Mouse (Mus musculus) heart, embryonic 11.5 days (tissue): ENCODE data around the gene Rps18. TPM values are rescaled to one million over a fixed set of nuclear protein-coding genes. Genes with fewer than 3 reads are reported as not detected.
"Not testable (repeated sequence)": the region's sequence is repeated elsewhere in the genome, so short reads cannot be mapped to it uniquely, and the experiment has no call there.

ENCODE experiments used
- ATAC-seq: fragments of 200-750 bp; cut with Nextera tagmentation; replicated peaks from 2 replicates; pipeline ENCODE4 v1.8.0; 2017; ENCODE audit warnings: moderate library complexity; ENCODE audit not compliant: insufficient number of reproducible peaks, low FRiP score, low TSS enrichment
- H3K27ac ChIP-seq: fragments of 300-500 bp; sonication (generic); 2 replicates; pipeline ENCODE4 v1.5.1; 2014; ENCODE audit warnings: mild to moderate bottlenecking, low read depth, low read length
- H3K27me3 ChIP-seq: fragments of 300-500 bp; sonication (generic); 2 replicates; pipeline ENCODE4 v1.6.1; 2014; ENCODE audit warnings: mild to moderate bottlenecking, low read length, mixed read lengths; ENCODE audit not compliant: control insufficient read depth, insufficient read depth
- H3K36me3 ChIP-seq: fragments of 300-500 bp; sonication (generic); 2 replicates; pipeline ENCODE4 v1.6.1; 2014; ENCODE audit warnings: mild to moderate bottlenecking, low read length, moderate library complexity, mixed read lengths; ENCODE audit not compliant: control insufficient read depth, insufficient read depth
- H3K4me1 ChIP-seq: fragments of 300-500 bp; sonication (generic); 2 replicates; pipeline ENCODE4 v1.6.1; 2014; ENCODE audit warnings: low read length; ENCODE audit not compliant: control insufficient read depth, insufficient read depth
- H3K4me2 ChIP-seq: fragments of 300-500 bp; sonication (generic); 2 replicates; pipeline ENCODE4 v1.6.1; 2014; ENCODE audit warnings: mild to moderate bottlenecking, moderate library complexity
- H3K4me3 ChIP-seq: fragments of 300-500 bp; sonication (generic); 2 replicates; pipeline ENCODE4 v1.5.1; 2014; ENCODE audit warnings: low read depth, low read length
- H3K9ac ChIP-seq: fragments of 300-500 bp; sonication (generic); 2 replicates; pipeline ENCODE4 v1.6.1; 2014; ENCODE audit warnings: mild to moderate bottlenecking, low read depth, low read length, moderate library complexity
- H3K9me3 ChIP-seq: fragments of 300-500 bp; sonication (generic); replicated peaks from 2 replicates; pipeline ENCODE4 v1.6.1; 2016; ENCODE audit warnings: low read length; ENCODE audit not compliant: control insufficient read depth
- WGBS: fragments of 180-500 bp; shearing (Covaris S2); extraction: QIAGEN DNeasy Blood & Tissue Kit; methylation state at CpG from one replicate; pipeline ENCODE4 v1.1.7; 2014; ENCODE audit not compliant: insufficient replicate concordance; 5-methylcytosine and 5-hydroxymethylcytosine counted together
- polyA plus RNA-seq: library from polyadenylated mRNA; unstranded; fragments of >200 nt; fragmentation: Nextera tagmentation; extraction: Ambion mirVana; gene quantifications from 2 replicates; pipeline ENCODE4 v1.2.1, GENCODE M21; 2014

The Rps18 gene
- polyA plus RNA-seq = 1,135 and 1,150 TPM in 2 replicates

DNA sequence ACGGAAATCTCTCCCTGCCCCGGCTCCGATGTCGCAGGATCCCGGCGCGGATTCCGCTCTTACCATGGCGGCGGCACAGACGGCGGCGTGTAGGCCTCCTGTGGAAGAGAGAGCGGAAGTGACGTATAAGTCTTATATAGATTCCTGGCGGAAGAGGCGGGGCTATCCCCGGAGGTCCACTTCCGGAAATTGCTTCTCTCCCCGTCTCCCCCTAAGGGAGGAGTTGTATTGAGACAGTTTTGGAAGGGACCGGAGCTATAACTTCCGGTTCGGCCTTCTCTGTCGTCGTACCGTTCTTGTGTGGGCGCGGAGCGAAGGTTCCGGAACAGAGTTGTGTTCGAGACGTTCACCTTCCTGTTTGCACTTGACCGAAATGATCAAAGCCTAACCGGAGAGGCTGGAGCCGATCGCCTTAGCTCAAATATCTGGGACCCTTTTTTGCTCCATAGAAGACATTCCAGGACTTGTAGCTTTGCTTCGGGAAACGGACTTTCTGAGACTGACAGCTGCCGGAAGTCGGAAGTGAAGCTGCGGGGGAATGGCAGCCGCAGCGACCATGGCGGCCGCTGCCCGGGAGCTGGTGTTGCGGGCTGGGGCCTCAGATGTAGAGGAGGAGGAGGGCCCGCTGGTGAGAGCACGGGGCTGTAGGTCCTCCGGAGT is at the start of gene Rps18, which contains the start of gene Vps52:
TSS of gene Rps18 (minus strand) at position 447 of the 660 bp plus-strand sequence.
TSS of gene Vps52 (plus strand) at position 258 of the 660 bp plus-strand sequence.
- ATAC-seq = peak; percentile 85
- Histone ChIP-seq H3K27me3 (no peaks in the 10 kb centered on the region), H3K36me3 (peaks cover 17% of the 10 kb centered on the region), H3K4me1 (peaks cover 38% of the 10 kb centered on the region), H3K9me3 (no peaks in the 10 kb centered on the region), H3K9ac (peak within 1 kb of the TSS; percentile 85), H3K4me3 (peak within 1 kb of the TSS; percentile 70), H3K27ac (peak within 1 kb of the TSS; percentile 86), H3K4me2 (peak within 1 kb of the TSS; percentile 96)
- under 1% methylated on average over 50 of the region's 50 CpGs for WGBS

DNA sequence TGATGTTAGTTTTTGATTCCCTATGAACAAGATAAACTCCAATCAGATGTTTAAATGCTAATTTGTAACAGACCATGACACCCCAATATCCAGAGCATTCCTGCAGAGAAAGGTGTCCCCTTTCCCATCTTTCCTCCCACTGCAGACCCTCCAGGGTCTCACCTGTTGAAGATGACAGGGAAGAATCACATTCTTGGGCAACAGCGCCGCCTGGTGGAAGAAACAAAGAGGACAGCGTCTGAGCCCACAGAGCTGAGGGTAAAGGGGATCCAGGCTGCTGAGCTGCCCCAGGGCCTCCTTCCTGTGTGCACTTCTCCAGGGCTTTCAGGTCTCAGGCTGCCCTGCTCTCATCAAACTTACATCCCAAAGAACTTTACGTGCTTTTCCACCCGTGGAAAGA is 47.6 kb upstream of the Rps18 start:
- Histone ChIP-seq H3K36me3 (no peaks in the 10 kb centered on the region), H3K9ac (no peak overlapping the region), H3K4me3 (no peak overlapping the region), H3K27ac (no peak overlapping the region), H3K4me2 (no peak overlapping the region), H3K4me1 (no peaks in the 10 kb centered on the region; the same call in 1 of the 2 replicates), H3K9me3 (no peaks in the 10 kb centered on the region), H3K27me3 (peaks cover 30% of the 10 kb centered on the region)
- 3% methylated on average over 5 of the region's 5 CpGs for WGBS
- ATAC-seq = no peak

DNA sequence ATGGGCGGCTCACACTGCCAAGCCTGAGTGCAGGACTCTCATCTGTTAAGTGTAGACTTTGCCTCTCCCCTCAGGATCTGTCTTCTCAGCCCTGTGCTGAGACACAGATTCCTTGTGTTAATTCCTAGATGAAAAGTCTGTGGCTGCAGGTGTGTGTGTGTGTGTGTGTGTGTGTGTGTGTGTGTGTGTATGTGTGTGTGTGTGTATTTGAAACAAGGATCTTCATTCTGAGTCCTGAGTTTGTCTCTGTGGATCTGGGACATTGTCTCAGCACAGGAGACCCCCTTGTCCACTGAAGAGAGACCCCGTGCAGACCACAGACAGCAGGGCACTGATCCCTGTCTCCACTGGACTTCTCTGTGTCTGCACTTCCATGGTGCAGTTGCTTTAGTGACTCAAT is 45.0 kb upstream of the Rps18 start:
- H3K9me3 ChIP-seq, H3K4me1 ChIP-seq, H3K4me2 ChIP-seq, H3K9ac ChIP-seq, H3K4me3 ChIP-seq, H3K27ac ChIP-seq, ATAC-seq, H3K36me3 ChIP-seq: not testable (repeated sequence)
- 55% methylated on average over 2 of the region's 2 CpGs for WGBS
- peaks cover 35% of the 10 kb centered on the region for H3K27me3 ChIP-seq

DNA sequence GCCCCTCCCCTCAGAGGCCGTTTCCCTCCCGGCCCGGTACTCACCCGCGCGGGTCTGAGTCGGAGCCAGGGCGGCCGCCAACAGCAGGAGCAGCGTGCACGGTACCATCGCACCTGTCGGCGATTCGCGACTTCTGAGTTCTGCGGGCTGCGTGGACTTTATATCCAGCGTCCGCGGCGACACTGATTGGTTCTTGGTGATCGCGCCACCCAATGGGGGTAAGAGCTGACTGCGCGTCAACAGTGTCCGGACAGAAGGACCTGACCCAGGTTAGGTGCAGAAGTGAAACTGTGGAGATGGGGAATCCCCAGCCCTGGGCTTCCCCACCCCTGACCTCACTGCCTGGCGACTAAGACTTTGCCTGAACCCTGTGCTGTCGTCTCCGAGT is 44.3 kb upstream of the Rps18 start, which contains the start of gene H2-K1:
TSS of gene H2-K1 (minus strand) at position 198 of the 388 bp plus-strand sequence.
- H3K4me3 ChIP-seq = peak within 1 kb of the TSS; percentile 63
- H3K4me2 ChIP-seq = peak within 1 kb of the TSS; percentile 99
- H3K36me3 ChIP-seq = no peaks in the 10 kb centered on the region
- peak; percentile 57 for ATAC-seq
- no peaks in the 10 kb centered on the region for H3K9me3 ChIP-seq
- no peaks in the 10 kb centered on the region; the same call in 1 of the 2 replicates for H3K4me1 ChIP-seq
- no peak within 1 kb of the TSS for H3K27ac ChIP-seq
- WGBS = under 1% methylated on average over 30 of the region's 30 CpGs
- peak within 1 kb of the TSS; percentile 60; the same call in 1 of the 2 replicates for H3K9ac ChIP-seq
- H3K27me3 ChIP-seq = peaks cover 37% of the 10 kb centered on the region

DNA sequence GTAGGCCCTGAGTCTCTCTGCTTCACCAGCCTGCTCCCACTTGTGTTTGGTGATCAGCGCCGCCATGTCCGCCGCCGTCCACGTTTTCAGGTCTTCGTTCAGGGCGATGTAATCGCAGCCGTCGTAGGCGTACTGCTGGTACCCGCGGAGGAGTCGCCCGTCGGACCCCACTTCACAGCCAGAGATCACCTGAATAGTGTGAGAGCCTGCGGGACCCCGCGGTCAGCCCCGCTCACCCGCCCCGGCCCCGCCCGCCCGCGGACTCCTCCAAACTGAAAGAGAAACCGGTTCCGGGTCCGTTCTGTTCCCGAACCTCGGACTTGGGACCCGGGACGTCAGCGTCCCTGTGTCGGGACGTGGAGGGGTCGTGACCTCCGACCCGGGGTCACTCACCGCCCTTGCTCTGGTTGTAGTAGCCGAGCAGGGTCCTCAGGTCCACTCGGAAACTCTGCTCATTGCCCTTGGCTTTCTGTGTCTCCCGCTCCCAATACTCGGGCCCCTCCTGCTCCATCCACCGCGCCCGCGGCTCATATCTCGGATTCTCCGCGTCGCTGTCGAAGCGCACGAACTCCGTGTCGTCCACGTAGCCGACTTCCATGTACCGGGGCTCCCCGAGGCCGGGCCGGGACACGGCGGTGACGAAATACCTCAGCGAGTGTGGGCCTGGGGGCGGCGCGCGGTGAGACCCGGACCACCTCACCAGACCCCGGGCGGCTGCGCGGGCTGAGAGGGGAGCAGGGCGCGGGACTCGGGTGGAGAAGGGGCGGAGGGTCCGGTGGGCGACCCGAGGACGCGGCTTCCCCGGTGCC is 43.7 kb upstream of the Rps18 start:
- Histone ChIP-seq H3K9ac (peak overlapping the region; percentile 60; the same call in 1 of the 2 replicates), H3K27me3 (peaks cover 37% of the 10 kb centered on the region), H3K4me3 (peak overlapping the region; percentile 63), H3K27ac (no peak overlapping the region), H3K9me3 (no peaks in the 10 kb centered on the region), H3K36me3 (no peaks in the 10 kb centered on the region), H3K4me2 (peak overlapping the region; percentile 99), H3K4me1 (no peaks in the 10 kb centered on the region; the same call in 1 of the 2 replicates)
- 2% methylated on average over 86 of the region's 87 CpGs for whole genome bisulfite sequencing
- ATAC-seq = 0 out of 2 replicates have a peak, but pooled peaks have one; percentile 14

DNA sequence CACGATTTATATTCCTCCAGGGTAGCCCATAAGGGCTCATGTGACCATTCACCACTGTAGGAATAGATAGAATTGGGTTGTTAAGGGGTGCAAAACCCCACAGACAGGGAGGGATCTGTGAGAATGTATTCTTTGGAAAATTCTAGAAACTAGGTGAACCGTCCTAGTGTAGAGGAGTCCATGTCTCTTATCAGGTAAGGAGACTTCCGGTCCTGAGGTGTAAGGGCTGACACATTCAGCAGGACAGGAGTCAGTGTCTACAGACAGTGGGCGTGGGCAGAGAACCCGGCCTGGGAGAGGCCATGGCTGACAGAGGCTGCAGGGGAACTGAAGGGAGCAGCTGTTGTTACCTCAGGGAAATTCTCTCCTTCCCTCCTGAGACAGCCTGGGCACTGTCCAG is 42.9 kb upstream of the Rps18 start:
- H3K27ac ChIP-seq, H3K36me3 ChIP-seq, H3K4me3 ChIP-seq, H3K9me3 ChIP-seq, ATAC-seq, H3K4me2 ChIP-seq, H3K4me1 ChIP-seq, H3K9ac ChIP-seq: not testable (repeated sequence)
- H3K27me3 ChIP-seq = peaks cover 37% of the 10 kb centered on the region
- WGBS = 47% methylated on average over 5 of the region's 5 CpGs

DNA sequence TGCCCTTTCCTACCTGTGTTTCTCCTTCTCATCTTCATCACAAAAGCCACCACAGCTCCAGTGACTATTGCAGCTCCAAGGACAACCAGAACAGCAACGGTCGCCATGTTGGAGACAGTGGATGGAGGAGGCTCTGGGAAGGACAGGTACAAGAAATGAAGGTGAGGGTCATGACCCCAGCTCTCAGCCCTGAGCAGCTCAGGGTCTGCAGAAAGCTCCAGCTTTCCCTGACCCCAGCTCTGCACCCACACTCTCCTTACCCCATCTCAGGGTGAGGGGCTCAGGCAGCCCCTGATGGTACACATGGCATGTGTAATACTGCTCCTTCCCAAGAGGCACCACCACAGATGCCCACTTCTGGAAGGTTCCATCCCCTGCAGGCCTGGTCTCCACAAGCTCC is 41.2 kb upstream of the Rps18 start:
- H3K27ac ChIP-seq, H3K9me3 ChIP-seq, H3K4me1 ChIP-seq, H3K4me2 ChIP-seq, ATAC-seq, H3K9ac ChIP-seq, H3K4me3 ChIP-seq, H3K36me3 ChIP-seq: not testable (repeated sequence)
- WGBS = 86% methylated on average over 2 of the region's 2 CpGs
- H3K27me3 ChIP-seq = peaks cover 34% of the 10 kb centered on the region

DNA sequence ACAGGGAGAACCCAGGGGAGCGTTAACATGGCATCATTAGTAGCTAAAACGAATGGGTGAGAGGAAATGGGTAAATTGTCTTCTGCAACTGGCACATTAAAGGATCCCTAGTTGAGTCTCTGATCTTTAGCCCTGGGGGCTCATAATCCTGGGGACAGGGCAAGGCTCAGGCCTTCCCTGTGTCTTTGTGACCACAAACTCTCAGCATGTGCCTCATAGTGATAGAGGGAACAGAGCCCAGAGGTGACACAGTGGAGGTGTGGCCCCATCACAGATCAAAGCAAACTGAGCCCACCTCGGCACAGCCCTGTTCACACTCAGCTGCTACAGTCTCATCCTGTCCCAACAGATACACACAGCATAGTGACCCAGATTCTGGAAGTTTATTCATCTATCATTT is 39.9 kb upstream of the Rps18 start:
- Histone ChIP-seq H3K4me3 (no peak overlapping the region), H3K27me3 (peaks cover 24% of the 10 kb centered on the region), H3K9me3 (no peaks in the 10 kb centered on the region), H3K4me2 (no peak overlapping the region), H3K27ac (no peak overlapping the region), H3K9ac (no peak overlapping the region), H3K36me3 (no peaks in the 10 kb centered on the region), H3K4me1 (no peaks in the 10 kb centered on the region; the same call in 1 of the 2 replicates)
- no peak for ATAC-seq
- WGBS = 36% methylated on average over 3 of the region's 3 CpGs
